Mouse (Mus musculus): ENCODE results near the gene Atg5.

DNA sequence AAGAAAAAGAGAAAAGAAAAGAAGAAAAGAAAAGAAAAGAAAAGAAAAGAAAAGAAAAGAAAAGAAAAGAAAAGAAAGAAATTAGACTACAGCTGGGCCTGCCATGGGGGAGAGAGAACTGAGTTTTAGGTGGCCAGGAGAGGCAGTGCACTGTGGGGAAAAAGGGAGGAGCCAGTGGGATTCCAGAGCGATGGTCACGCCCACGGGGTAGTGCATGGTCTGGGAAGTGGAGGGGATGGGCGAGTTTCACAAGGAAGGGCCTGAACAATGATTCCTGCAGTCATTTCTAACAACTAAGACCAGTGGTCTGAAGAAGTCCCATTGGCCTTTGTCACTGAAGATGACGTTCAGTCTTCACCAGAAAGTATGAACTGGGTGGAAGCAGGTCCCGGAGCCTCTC lies 102.5 kb downstream of the Atg5 start:
- no peak for TF ChIP-seq CTCF (IDR thresholded peaks at IDR 0.05)
- TF ChIP-seq EP300 (IDR thresholded peaks at IDR 0.05) = no peak

All from lung, postnatal 0 days (tissue).